Mouse (Mus musculus) embryonic facial prominence, embryonic 10.5 days (tissue): ENCODE data around the gene Lrba. TPM values are rescaled to one million over a fixed set of nuclear protein-coding genes. Genes with fewer than 3 reads are reported as not detected.

ENCODE experiments used
- DNase-seq: peaks from one replicate; pipeline ENCODE4 v3.0.0-alpha.2; 2017; ENCODE audit warnings: low spot score
- H3K27ac ChIP-seq: fragments of 300-500 bp; sonication (generic); replicated peaks from 2 replicates; pipeline ENCODE4 v1.5.1; 2016; ENCODE audit warnings: mild to moderate bottlenecking
- H3K27me3 ChIP-seq: fragments of 300-500 bp; sonication (generic); replicated peaks from 2 replicates; pipeline ENCODE4 v1.6.1; 2016; ENCODE audit warnings: low read depth, mild to moderate bottlenecking; ENCODE audit not compliant: poor library complexity, severe bottlenecking
- H3K36me3 ChIP-seq: fragments of 300-500 bp; sonication (generic); replicated peaks from 2 replicates; pipeline ENCODE4 v1.6.1; 2016; ENCODE audit warnings: mild to moderate bottlenecking, moderate library complexity
- H3K4me1 ChIP-seq: fragments of 300-500 bp; sonication (generic); 2 replicates; pipeline ENCODE4 v1.6.1; 2016
- H3K4me3 ChIP-seq: fragments of 300-500 bp; sonication (generic); 2 replicates; pipeline ENCODE4 v1.5.1; 2016; ENCODE audit warnings: mild to moderate bottlenecking, moderate library complexity
- H3K9me3 ChIP-seq: fragments of 300-500 bp; sonication (generic); 2 replicates; pipeline ENCODE4 v1.6.1; 2016; ENCODE audit warnings: mild to moderate bottlenecking
- WGBS: fragments of 180-500 bp; shearing (Covaris S2); methylation state at CpG from one replicate; pipeline ENCODE4 v1.1.7; 2016; 5-methylcytosine and 5-hydroxymethylcytosine counted together
- polyA plus RNA-seq: library from polyadenylated mRNA; unstranded; fragments of >200 nt; fragmentation: Nextera tagmentation; extraction: Ambion mirVana; gene quantifications from 2 replicates; pipeline ENCODE4 v1.2.1, GENCODE M21; 2016

The Lrba gene
- polyA plus RNA-seq, 1 experiment from 2014 or later = 9.1 TPM

DNA sequence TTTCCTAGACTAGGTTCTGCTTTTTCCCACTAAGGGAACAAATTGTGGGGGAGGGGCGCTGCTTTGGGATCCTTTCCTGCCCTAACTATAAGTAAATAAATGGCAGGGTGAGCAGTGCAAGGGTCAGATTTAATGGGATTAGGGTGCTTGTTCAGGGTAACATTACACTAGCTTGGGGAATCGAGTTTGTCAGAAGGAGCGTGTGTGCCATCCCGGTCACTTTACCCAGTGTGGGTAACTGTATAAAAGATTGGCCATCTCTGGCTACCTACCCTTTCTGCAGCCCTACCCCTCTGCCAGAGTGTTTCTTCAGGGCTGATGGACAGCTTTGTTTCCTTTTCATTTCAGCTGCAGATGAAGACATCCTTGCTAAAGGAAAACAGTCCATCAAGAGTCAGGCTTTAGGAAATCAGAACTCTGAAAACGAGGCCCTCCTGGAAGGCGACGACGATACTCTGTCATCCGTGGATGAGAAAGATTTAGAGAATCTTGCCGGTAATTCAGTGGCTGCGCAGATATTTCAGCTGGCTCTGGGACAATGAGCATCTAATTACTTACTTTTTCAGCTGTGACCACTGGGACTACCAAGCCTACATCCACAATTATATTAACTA, 315.2 kb downstream of the Lrba start:
- H3K9me3 ChIP-seq = no peaks in the 10 kb centered on the region
- peak overlapping the region; percentile 83 for H3K4me3 ChIP-seq
- WGBS = 8% methylated on average over 11 of the region's 11 CpGs
- peaks cover 50% of the 10 kb centered on the region for H3K4me1 ChIP-seq
- H3K36me3 ChIP-seq = no peaks in the 10 kb centered on the region
- H3K27me3 ChIP-seq = peaks cover 26% of the 10 kb centered on the region
- DNase-seq = peak; percentile 75
- peak overlapping the region; percentile 81 for H3K27ac ChIP-seq

GRCm38 (mm10) chr3:86541074-86541614, 316.7 kb downstream of the Lrba start:
- H3K4me1 ChIP-seq = peaks cover 50% of the 10 kb centered on the region

DNA sequence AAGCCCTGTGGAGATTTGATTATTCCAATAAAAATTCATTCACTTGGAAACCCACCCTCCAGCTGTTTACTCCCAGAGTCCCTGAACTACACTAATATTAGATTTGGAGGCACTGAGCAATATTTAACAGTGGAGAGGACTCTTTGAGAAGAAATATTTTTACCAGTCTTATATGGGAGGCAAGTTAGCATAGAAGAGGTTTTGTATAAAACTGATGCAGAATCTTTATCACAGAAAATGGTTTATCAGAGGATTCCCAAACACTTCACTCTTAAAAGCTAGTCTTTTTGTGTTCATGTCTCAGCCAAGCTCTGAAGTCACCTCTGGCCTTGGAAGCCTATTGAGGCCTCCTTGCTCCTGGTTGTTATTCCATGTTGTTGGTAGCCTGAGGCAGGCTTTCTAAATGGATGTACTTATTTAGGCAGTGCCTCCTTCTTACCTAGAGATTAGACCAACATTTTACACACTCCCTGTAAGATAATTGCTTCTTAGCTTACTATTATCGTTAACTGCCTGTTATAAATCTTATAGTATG, 317.4 kb downstream of the Lrba start:
- peak overlapping the region; percentile 83 for H3K4me3 ChIP-seq
- WGBS = 37% methylated on average over 1 of the region's 1 CpGs

More at GRCm38 (mm10) chr3:86541074-86541614, 316.7 kb downstream of the Lrba start:
- Histone ChIP-seq H3K36me3 (no peaks in the 10 kb centered on the region), H3K27me3 (peaks cover 36% of the 10 kb centered on the region), H3K4me3 (peak overlapping the region; percentile 83), H3K9me3 (no peaks in the 10 kb centered on the region), H3K27ac (peak overlapping the region; percentile 78; the same call in 1 of the 2 replicates)
- WGBS = 57% methylated on average over 4 of the region's 4 CpGs
- no peak for DNase-seq

DNA sequence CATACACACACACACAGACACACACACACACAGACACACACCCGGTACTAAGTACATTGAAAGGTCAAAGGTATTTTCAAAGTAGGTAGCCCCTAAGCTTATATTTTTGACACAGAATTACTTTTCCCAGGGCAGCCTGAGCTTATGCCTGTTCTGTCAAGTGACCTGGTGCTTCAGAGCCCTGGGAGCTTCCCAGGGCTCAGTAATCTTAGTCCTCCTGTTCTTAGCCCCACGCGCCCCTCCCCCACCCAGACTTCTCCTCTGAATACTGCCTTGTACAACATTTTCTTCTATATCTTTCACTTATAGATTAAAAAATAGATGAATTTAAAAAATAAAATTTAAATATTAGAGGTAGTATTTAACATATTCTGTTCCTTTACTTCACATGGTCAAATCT, 320.3 kb downstream of the Lrba start:
- peaks cover 50% of the 10 kb centered on the region for H3K4me1 ChIP-seq
- WGBS = 10% methylated on average over 3 of the region's 3 CpGs
- H3K27ac ChIP-seq = peak overlapping the region; percentile 78
- H3K36me3 ChIP-seq = peaks cover 7% of the 10 kb centered on the region; the same call in 1 of the 2 replicates
- peaks cover 72% of the 10 kb centered on the region for H3K27me3 ChIP-seq
- H3K9me3 ChIP-seq = no peaks in the 10 kb centered on the region
- peak; percentile 79 for DNase-seq
- H3K4me3 ChIP-seq = peak overlapping the region; percentile 83

More for the DNA sequence above, 317.4 kb downstream of the Lrba start:
- H3K36me3 ChIP-seq = peaks cover 6% of the 10 kb centered on the region; the same call in 1 of the 2 replicates
- no peaks in the 10 kb centered on the region for H3K9me3 ChIP-seq
- H3K27me3 ChIP-seq = peaks cover 43% of the 10 kb centered on the region
- H3K27ac ChIP-seq = peak overlapping the region; percentile 78
- DNase-seq = no peak
- peaks cover 53% of the 10 kb centered on the region for H3K4me1 ChIP-seq

DNA sequence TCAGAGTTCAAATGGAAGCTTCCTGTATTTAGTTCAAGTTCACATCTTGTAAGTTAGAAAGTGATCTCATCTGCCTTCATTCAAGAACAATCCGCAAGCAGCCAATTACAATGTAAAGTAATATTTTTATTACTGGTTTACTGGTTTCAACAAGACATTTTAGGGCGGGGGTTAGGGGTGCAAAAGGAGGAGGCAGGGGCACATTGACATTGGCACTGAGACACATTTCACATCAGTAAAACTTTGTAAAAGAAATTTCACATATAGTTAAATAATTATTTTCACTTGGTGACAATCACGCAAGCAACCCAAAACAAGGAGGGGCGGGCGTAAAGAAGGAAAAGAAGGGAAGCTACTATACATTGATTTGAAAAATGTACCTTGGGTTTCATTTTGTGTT, 321.5 kb downstream of the Lrba start:
- peak; percentile 29 for DNase-seq
- WGBS = 20% methylated on average over 5 of the region's 5 CpGs
- peak overlapping the region; percentile 83 for H3K4me3 ChIP-seq
- H3K27me3 ChIP-seq = peaks cover 81% of the 10 kb centered on the region
- H3K4me1 ChIP-seq = peaks cover 55% of the 10 kb centered on the region
- peak overlapping the region; percentile 97 for H3K27ac ChIP-seq
- peaks cover 7% of the 10 kb centered on the region; the same call in 1 of the 2 replicates for H3K36me3 ChIP-seq
- H3K9me3 ChIP-seq = no peaks in the 10 kb centered on the region

GRCm38 (mm10) chr3:86546471-86547250, 322.2 kb downstream of the Lrba start:
- WGBS = under 1% methylated on average over 45 of the region's 45 CpGs
- Histone ChIP-seq H3K27me3 (peaks cover 83% of the 10 kb centered on the region), H3K36me3 (peaks cover 7% of the 10 kb centered on the region; the same call in 1 of the 2 replicates), H3K27ac (peak overlapping the region; percentile 97), H3K4me3 (peak overlapping the region; percentile 83), H3K9me3 (no peaks in the 10 kb centered on the region), H3K4me1 (peaks cover 56% of the 10 kb centered on the region)
- DNase-seq = peak; percentile 74

- Histone ChIP-seq H3K9me3 (no peaks in the 10 kb centered on the region), H3K27ac (peak overlapping the region; percentile 97), H3K27me3 (peaks cover 83% of the 10 kb centered on the region), H3K4me3 (peak overlapping the region; percentile 83), H3K4me1 (peaks cover 57% of the 10 kb centered on the region), H3K36me3 (peaks cover 7% of the 10 kb centered on the region; the same call in 1 of the 2 replicates)
- DNase-seq = peak; percentile 65
- under 1% methylated on average over 42 of the region's 42 CpGs for WGBS
These were observed 322.8 kb downstream of the Lrba start for GRCm38 (mm10) chr3:86547251-86547791.

- peak; percentile 83 for DNase-seq
- Histone ChIP-seq H3K27me3 (peaks cover 84% of the 10 kb centered on the region), H3K4me3 (peak within 1 kb of the TSS; percentile 83), H3K4me1 (peaks cover 58% of the 10 kb centered on the region), H3K9me3 (no peaks in the 10 kb centered on the region), H3K27ac (peak within 1 kb of the TSS; percentile 97), H3K36me3 (peaks cover 7% of the 10 kb centered on the region; the same call in 1 of the 2 replicates)
- under 1% methylated on average over 25 of the region's 25 CpGs for WGBS
These were observed 323.9 kb downstream of the Lrba start, which contains the start of gene Mab21l2 for GRCm38 (mm10) chr3:86548091-86549015. Gene Mab21l2 (minus strand): TSS chr3:86548629.

GRCm38 (mm10) chr3:86550301-86551010, 326.0 kb downstream of the Lrba start:
- Histone ChIP-seq H3K9me3 (no peaks in the 10 kb centered on the region), H3K27me3 (peaks cover 90% of the 10 kb centered on the region), H3K4me1 (peaks cover 61% of the 10 kb centered on the region), H3K4me3 (peak overlapping the region; percentile 83), H3K36me3 (peaks cover 7% of the 10 kb centered on the region; the same call in 1 of the 2 replicates), H3K27ac (peak overlapping the region; percentile 88)
- 3% methylated on average over 22 of the region's 22 CpGs for WGBS
- peak; percentile 76 for DNase-seq

- Histone ChIP-seq H3K27ac (peak overlapping the region; percentile 88), H3K36me3 (peaks cover 7% of the 10 kb centered on the region; the same call in 1 of the 2 replicates), H3K4me1 (peaks cover 62% of the 10 kb centered on the region), H3K9me3 (no peaks in the 10 kb centered on the region), H3K4me3 (peak overlapping the region; percentile 83), H3K27me3 (peaks cover 88% of the 10 kb centered on the region)
- WGBS = 5% methylated on average over 8 of the region's 8 CpGs
- peak; percentile 53 for DNase-seq
These were observed 326.7 kb downstream of the Lrba start for GRCm38 (mm10) chr3:86551011-86551728.
